Mouse (Mus musculus) intestine, embryonic 14.5 days (tissue): ENCODE data around the gene Ptpn22. TPM values are rescaled to one million over a fixed set of nuclear protein-coding genes. Genes with fewer than 3 reads are reported as not detected.

Source experiments
- ATAC-seq: fragments of 200-750 bp; cut with Nextera tagmentation; replicated peaks from 2 replicates; pipeline ENCODE4 v1.8.0; 2017; ENCODE audit warnings: low read depth, moderate number of reproducible peaks, moderate TSS enrichment, moderate library complexity; ENCODE audit not compliant: low FRiP score, low TSS enrichment
- DNase-seq: peaks from one replicate; pipeline ENCODE4 v3.0.0-alpha.2; 2018; ENCODE audit warnings: low spot score
- H3K27ac ChIP-seq: fragments of 300-500 bp; sonication (generic); 2 replicates; pipeline ENCODE4 v1.5.1; 2014; ENCODE audit warnings: low read depth, mild to moderate bottlenecking, control low read depth
- H3K27me3 ChIP-seq: fragments of 300-500 bp; sonication (generic); replicated peaks from 2 replicates; pipeline ENCODE4 v1.6.1; 2014; ENCODE audit warnings: low read length, control low read depth; ENCODE audit not compliant: control insufficient read depth, insufficient read depth
- H3K36me3 ChIP-seq: fragments of 300-500 bp; sonication (generic); 2 replicates; pipeline ENCODE4 v1.6.1; 2014; ENCODE audit warnings: low read length, control low read depth; ENCODE audit not compliant: control insufficient read depth, insufficient read depth
- H3K4me1 ChIP-seq: fragments of 300-500 bp; sonication (generic); replicated peaks from 2 replicates; pipeline ENCODE4 v1.6.1; 2014; ENCODE audit warnings: low read length, control low read depth, mixed read lengths; ENCODE audit not compliant: control insufficient read depth, insufficient read depth
- H3K4me2 ChIP-seq: fragments of 300-500 bp; sonication (generic); 2 replicates; pipeline ENCODE4 v1.6.1; 2014; ENCODE audit warnings: low read length
- H3K4me3 ChIP-seq: fragments of 300-500 bp; sonication (generic); 2 replicates; pipeline ENCODE4 v1.5.1; 2014; ENCODE audit warnings: low read depth, low read length, control low read depth, mixed read lengths
- H3K9ac ChIP-seq: fragments of 300-500 bp; sonication (generic); 2 replicates; pipeline ENCODE4 v1.6.1; 2014; ENCODE audit warnings: mild to moderate bottlenecking, low read length
- H3K9me3 ChIP-seq: fragments of 300-500 bp; sonication (generic); 2 replicates; pipeline ENCODE4 v1.6.1; 2016; ENCODE audit warnings: low read length, control low read depth; ENCODE audit not compliant: control insufficient read depth
- WGBS: fragments of 180-500 bp; shearing (Covaris S2); extraction: QIAGEN DNeasy Blood & Tissue Kit; methylation state at CpG from one replicate; pipeline ENCODE4 v1.1.7; 2014; 5-methylcytosine and 5-hydroxymethylcytosine counted together
- polyA plus RNA-seq: library from polyadenylated mRNA; unstranded; fragments of >200 nt; fragmentation: Nextera tagmentation; extraction: Ambion mirVana; gene quantifications from 2 replicates; pipeline ENCODE4 v1.2.1, GENCODE M21; 2014

Gene Ptpn22
- polyA plus RNA-seq, 1 experiment from 2014 or later = 0.72 TPM

DNA sequence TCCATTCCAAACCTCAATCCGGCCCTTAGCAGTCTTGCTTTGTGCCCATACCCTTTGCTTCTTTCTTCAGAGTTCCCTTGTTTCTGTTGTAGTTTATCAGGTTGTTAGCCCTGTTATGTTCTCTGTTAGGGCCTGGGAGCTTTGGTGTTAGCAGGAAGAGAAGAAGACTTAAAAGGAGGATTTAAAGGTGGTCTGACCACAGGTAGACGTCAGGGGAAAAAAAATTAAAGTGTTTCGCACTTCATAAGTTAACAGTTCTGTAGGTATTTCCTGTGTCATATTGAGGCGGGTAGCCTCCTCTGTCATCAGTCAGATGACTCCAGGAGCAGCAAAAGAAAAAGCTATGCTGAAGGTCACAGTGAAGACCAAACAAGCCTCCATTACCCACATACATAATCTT lies 8.4 kb downstream of the Ptpn22 start:
- H3K4me1 ChIP-seq = no peaks in the 10 kb centered on the region
- H3K4me3 ChIP-seq = no peak overlapping the region
- DNase-seq (no peak), ATAC-seq (no peak)
- no peaks in the 10 kb centered on the region for H3K36me3 ChIP-seq
- H3K9me3 ChIP-seq = no peaks in the 10 kb centered on the region
- H3K9ac ChIP-seq = no peak overlapping the region
- no peaks in the 10 kb centered on the region for H3K27me3 ChIP-seq
- H3K4me2 ChIP-seq = no peak overlapping the region
- no peak overlapping the region for H3K27ac ChIP-seq
- WGBS = 79% methylated on average over 4 of the region's 4 CpGs

DNA sequence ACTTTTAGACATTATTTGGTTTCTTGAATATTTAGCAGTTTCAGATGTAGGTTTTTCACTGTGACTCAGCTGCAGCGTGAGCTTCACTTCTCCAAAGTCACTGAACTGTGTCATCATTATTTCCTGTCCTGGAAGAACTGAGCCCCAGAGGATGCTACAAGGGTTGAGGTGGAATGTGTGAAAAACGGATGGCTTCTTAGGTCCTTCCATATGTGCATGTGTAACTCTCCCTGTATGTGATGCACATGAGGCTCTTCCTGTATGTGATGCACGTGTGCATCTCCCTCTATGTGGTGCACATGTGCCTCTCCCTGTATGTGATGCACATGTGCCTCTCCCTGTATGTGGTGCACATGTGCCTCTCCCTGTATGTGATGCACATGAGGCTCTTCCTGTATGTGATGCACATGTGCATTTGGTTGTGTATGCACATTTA lies 13.1 kb downstream of the Ptpn22 start:
- H3K27ac ChIP-seq = no peak overlapping the region
- 61% methylated on average over 3 of the region's 3 CpGs for WGBS
- no peaks in the 10 kb centered on the region for H3K9me3 ChIP-seq
- H3K9ac ChIP-seq = no peak overlapping the region
- H3K27me3 ChIP-seq = no peaks in the 10 kb centered on the region
- no peak for DNase-seq
- no peak overlapping the region for H3K4me3 ChIP-seq
- no peaks in the 10 kb centered on the region for H3K4me1 ChIP-seq
- no peaks in the 10 kb centered on the region for H3K36me3 ChIP-seq
- no peak overlapping the region for H3K4me2 ChIP-seq
- ATAC-seq = no peak

DNA sequence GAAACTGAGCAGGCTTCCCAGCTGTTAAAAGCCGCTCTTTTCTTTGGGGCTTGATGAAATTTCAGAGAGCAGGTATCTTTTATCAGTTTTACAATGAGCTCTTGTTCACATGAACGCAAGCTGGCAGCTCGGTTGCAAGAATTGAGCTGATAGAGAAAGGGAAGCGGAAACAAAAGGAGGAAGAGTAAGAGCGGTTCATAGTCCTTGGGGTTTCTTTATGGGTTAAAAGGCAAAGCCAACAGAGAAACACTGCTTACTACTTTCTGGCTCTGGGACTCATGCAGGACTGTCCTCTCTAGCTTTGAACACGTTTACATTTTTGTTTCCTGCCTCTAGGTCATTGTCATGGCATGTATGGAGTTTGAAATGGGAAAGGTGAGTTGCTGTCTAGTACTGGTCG lies 14.7 kb downstream of the Ptpn22 start:
- H3K4me2 ChIP-seq = no peak overlapping the region
- ATAC-seq (no peak), DNase-seq (no peak)
- no peaks in the 10 kb centered on the region for H3K9me3 ChIP-seq
- H3K27ac ChIP-seq = no peak overlapping the region
- no peaks in the 10 kb centered on the region for H3K27me3 ChIP-seq
- WGBS = 64% methylated on average over 7 of the region's 7 CpGs
- no peaks in the 10 kb centered on the region for H3K36me3 ChIP-seq
- H3K9ac ChIP-seq = no peak overlapping the region
- H3K4me3 ChIP-seq = no peak overlapping the region
- H3K4me1 ChIP-seq = no peaks in the 10 kb centered on the region

DNA sequence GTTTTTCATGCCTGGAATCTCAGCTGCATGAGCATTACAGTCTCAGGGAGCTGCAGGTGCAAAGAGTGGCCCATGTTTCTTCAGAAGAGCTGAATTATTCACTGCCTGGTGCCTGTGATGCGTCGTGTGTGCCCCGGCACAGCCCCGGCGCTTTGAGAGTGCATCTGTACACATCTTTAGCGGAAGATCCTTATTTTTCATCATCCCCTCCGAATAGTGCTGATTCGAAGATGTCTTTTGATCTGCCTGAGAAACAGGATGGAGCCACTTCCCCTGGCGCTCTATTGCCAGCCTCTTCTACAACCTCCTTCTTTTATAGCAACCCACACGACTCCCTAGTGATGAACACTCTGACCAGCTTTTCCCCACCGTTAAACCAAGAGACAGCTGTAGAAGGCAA lies 26.4 kb downstream of the Ptpn22 start:
- Histone ChIP-seq H3K27me3 (no peaks in the 10 kb centered on the region), H3K9ac (no peak overlapping the region), H3K4me1 (no peaks in the 10 kb centered on the region), H3K4me2 (no peak overlapping the region), H3K4me3 (no peak overlapping the region), H3K27ac (no peak overlapping the region), H3K9me3 (no peaks in the 10 kb centered on the region), H3K36me3 (no peaks in the 10 kb centered on the region)
- WGBS = 65% methylated on average over 11 of the region's 11 CpGs
- DNase-seq (no peak), ATAC-seq (no peak)

DNA sequence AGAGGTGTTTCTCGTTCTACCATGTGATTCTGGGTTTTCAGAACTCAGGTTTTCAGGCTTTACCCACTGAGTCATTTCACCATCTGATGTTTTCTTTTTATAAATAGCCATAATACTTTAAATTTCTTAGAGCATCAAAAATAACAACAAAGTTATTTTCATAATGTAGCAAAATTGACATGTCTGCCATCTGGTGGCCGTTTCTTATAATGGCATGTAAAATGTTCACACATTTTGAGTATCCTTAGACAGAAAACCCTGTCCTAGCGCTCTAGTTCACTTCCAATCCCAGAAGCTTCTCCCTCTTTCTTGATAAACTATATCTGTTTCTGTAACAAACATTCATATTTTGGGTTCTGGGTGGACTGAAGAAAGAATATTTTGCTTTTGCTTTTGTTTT lies 28.0 kb downstream of the Ptpn22 start:
- Histone ChIP-seq H3K27me3 (no peaks in the 10 kb centered on the region), H3K4me3 (no peak overlapping the region), H3K36me3 (no peaks in the 10 kb centered on the region), H3K9me3 (no peaks in the 10 kb centered on the region), H3K4me1 (no peaks in the 10 kb centered on the region), H3K27ac (no peak overlapping the region), H3K4me2 (no peak overlapping the region), H3K9ac (no peak overlapping the region)
- DNase-seq = no peak
- WGBS = 30% methylated on average over 3 of the region's 3 CpGs
- ATAC-seq = no peak

DNA sequence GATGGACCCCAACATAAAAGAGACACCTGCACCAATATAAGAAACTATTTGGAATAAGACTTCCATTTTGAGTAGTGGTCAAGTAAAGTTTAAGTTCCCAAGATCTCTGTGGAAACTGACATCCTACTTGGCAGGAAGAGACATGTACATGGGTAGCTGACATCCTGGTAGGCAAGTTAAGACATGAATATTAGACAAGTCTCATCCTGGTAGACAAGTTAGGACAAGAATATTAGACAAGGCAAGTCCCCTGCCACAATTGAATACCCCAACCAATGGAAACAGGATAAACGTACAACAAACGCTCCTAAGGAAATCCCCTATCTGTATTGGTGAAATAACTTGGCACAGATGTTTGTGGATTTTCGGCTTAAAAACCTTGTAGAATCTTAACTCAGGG lies 33.8 kb downstream of the Ptpn22 start:
- Histone ChIP-seq H3K9me3 (no peaks in the 10 kb centered on the region), H3K9ac (no peak overlapping the region), H3K4me2 (no peak overlapping the region), H3K36me3 (no peaks in the 10 kb centered on the region), H3K4me3 (no peak overlapping the region), H3K27me3 (no peaks in the 10 kb centered on the region), H3K4me1 (no peaks in the 10 kb centered on the region), H3K27ac (no peak overlapping the region)
- WGBS = 85% methylated on average over 3 of the region's 3 CpGs
- ATAC-seq (no peak), DNase-seq (no peak)

DNA sequence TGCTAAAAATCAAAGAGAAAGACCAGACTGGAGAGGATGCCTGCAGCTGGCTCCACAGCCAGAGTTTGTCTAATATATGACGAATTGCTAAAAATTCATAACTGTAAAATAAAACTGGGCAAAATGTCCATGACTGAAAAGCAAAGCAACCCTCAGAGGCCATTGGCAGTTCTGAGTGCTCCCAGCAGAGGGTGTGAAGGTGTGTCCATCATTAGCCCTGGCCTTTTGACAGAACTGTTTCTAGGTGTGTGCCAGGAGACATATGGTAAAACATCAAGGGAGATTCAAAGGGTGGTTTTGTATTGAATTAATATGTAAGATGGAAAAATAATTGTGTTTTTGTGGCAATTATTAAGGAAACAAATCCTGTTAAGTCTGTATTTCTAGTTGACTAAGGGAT lies 45.1 kb downstream of the Ptpn22 start:
- no peak overlapping the region for H3K4me3 ChIP-seq
- WGBS = 80% methylated on average over 1 of the region's 1 CpGs
- DNase-seq (peak; percentile 65), ATAC-seq (no peak)
- no peaks in the 10 kb centered on the region for H3K27me3 ChIP-seq
- H3K36me3 ChIP-seq = no peaks in the 10 kb centered on the region
- no peak overlapping the region for H3K4me2 ChIP-seq
- no peaks in the 10 kb centered on the region for H3K9me3 ChIP-seq
- H3K27ac ChIP-seq = no peak overlapping the region
- H3K4me1 ChIP-seq = no peaks in the 10 kb centered on the region
- H3K9ac ChIP-seq = no peak overlapping the region

DNA sequence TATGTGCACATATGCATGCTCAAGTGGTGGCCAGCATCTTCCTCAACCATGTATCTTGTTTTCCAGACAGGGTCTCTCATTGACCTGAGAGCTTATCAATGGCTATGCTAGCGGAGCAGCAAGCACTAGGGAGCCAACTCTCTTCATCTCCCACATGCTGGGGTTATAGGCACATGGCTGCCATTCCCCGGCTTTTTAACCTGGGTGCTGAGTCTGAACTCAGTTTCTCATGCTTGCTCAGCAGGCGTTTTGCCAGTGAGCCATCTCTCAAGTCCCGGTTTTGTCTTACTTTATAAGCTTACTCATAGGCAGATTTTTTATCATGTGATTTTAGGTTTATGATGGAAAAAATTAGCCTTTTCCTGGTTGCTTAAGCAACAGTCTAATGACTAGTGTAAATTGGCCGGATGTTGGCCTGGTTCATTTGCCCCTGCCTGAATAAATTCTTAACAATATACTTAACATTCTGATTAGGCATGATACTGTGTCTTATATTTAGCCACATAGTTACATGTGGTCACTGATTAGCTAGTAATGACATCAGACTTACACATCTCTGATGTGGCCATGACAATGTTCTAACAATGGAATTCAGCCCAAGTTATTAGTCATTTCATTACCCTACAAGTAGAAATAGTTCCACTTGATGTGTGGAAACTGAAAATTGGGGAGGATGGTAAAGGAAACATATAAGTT lies 47.9 kb downstream of the Ptpn22 start:
- Histone ChIP-seq H3K27me3 (no peaks in the 10 kb centered on the region), H3K4me3 (no peak overlapping the region), H3K36me3 (no peaks in the 10 kb centered on the region), H3K9ac (no peak overlapping the region), H3K9me3 (no peaks in the 10 kb centered on the region), H3K4me1 (no peaks in the 10 kb centered on the region), H3K27ac (no peak overlapping the region), H3K4me2 (no peak overlapping the region)
- DNase-seq = no peak
- no peak for ATAC-seq
- 89% methylated on average over 5 of the region's 5 CpGs for WGBS

DNA sequence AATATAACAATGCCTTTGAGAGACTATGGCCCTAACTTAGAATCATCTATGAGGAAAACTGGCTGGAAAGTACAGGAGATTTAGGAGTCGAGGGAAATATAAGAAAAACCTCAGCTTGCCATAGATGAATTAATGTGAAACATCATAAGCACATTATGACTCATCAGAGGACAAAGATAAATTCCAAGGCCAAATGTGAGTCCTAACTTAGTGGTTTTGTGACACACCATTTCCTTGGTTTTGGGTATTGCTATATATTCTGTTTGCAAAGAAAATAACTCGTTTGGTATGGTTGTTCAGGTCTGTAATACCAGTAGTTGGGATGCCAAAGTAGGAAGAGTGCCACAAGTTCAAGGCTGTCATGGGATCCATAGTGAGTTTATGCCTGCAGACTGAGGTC lies 49.2 kb downstream of the Ptpn22 start:
- Histone ChIP-seq H3K4me2 (no peak overlapping the region), H3K27me3 (no peaks in the 10 kb centered on the region), H3K4me1 (no peaks in the 10 kb centered on the region), H3K9me3 (no peaks in the 10 kb centered on the region), H3K27ac (no peak overlapping the region), H3K4me3 (no peak overlapping the region), H3K9ac (no peak overlapping the region), H3K36me3 (no peaks in the 10 kb centered on the region)
- ATAC-seq = no peak
- no peak for DNase-seq
- WGBS = 65% methylated on average over 2 of the region's 2 CpGs
